Mouse (Mus musculus): ENCODE results near the gene Catsperg2. TPM values are rescaled to one million over a fixed set of nuclear protein-coding genes. Genes with fewer than 3 reads are reported as not detected.
"Not testable (repeated sequence)": the region's sequence is repeated elsewhere in the genome, so short reads cannot be mapped to it uniquely, and the experiment has no call there.

Catsperg2 gene
- polyA plus RNA-seq, 1 experiment from 2014 or later, result not detected

GRCm38 (mm10) chr7:29742258-29742657, 15.4 kb upstream of the Catsperg2 start:
- 42% methylated on average over 3 of the region's 3 CpGs for WGBS (ENCODE audit: insufficient replicate concordance)

GRCm38 (mm10) chr7:29728055-29728454, 1.2 kb upstream of the Catsperg2 start:
- Histone ChIP-seq H3K27ac (ENCODE audit: low read length) (no peak overlapping the region), H3K4me1 (ENCODE audit: control insufficient read depth, low read depth, low read length) (no peaks in the 10 kb centered on the region), H3K36me3 (ENCODE audit: control insufficient read depth, insufficient read depth) (no peaks in the 10 kb centered on the region), H3K4me3 (ENCODE audit: low read depth, low read length) (no peak overlapping the region), H3K27me3 (ENCODE audit: control insufficient read depth, insufficient read depth, low read depth, low read length) (no peaks in the 10 kb centered on the region), H3K9ac (ENCODE audit: low read depth, low read length) (no peak overlapping the region), H3K9me3 (replicated peaks; ENCODE audit: control insufficient read depth, low read length) (peaks cover 4% of the 10 kb centered on the region), H3K4me2 (ENCODE audit: low read depth, low read length) (no peak overlapping the region)
- ATAC-seq (ENCODE audit: low read depth), result no peak
- WGBS (ENCODE audit: insufficient replicate concordance), result 45% methylated on average over 2 of the region's 2 CpGs

More at GRCm38 (mm10) chr7:29742258-29742657, 15.4 kb upstream of the Catsperg2 start:
- Histone ChIP-seq H3K27me3 (ENCODE audit: control insufficient read depth, insufficient read depth, low read depth, low read length) (no peaks in the 10 kb centered on the region), H3K9ac (ENCODE audit: low read depth, low read length) (no peak overlapping the region), H3K9me3 (replicated peaks; ENCODE audit: control insufficient read depth, low read length) (no peaks in the 10 kb centered on the region), H3K36me3 (ENCODE audit: control insufficient read depth, insufficient read depth) (no peaks in the 10 kb centered on the region), H3K4me1 (ENCODE audit: control insufficient read depth, low read depth, low read length) (no peaks in the 10 kb centered on the region), H3K4me3 (ENCODE audit: low read depth, low read length) (no peak overlapping the region), H3K27ac (ENCODE audit: low read length) (no peak overlapping the region), H3K4me2 (ENCODE audit: low read depth, low read length) (no peak overlapping the region)
- peak; percentile 35 for ATAC-seq (ENCODE audit: low read depth)

GRCm38 (mm10) chr7:29725461-29726142, 1.2 kb downstream of the Catsperg2 start:
- not testable (repeated sequence) for H3K4me3 ChIP-seq (ENCODE audit: low read depth, low read length); H3K27ac ChIP-seq (ENCODE audit: low read length); H3K9me3 ChIP-seq (replicated peaks; ENCODE audit: control insufficient read depth, low read length); ATAC-seq (ENCODE audit: low read depth); H3K9ac ChIP-seq (ENCODE audit: low read depth, low read length); H3K4me2 ChIP-seq (ENCODE audit: low read depth, low read length); H3K4me1 ChIP-seq (ENCODE audit: control insufficient read depth, low read depth, low read length); H3K36me3 ChIP-seq (ENCODE audit: control insufficient read depth, insufficient read depth); H3K27me3 ChIP-seq (ENCODE audit: control insufficient read depth, insufficient read depth, low read depth, low read length)
- 23% methylated on average over 16 of the region's 17 CpGs for WGBS (ENCODE audit: insufficient replicate concordance)

GRCm38 (mm10) chr7:29708891-29709290, 17.9 kb downstream of the Catsperg2 start:
- H3K4me2 ChIP-seq (ENCODE audit: low read depth, low read length); H3K27me3 ChIP-seq (ENCODE audit: control insufficient read depth, insufficient read depth, low read depth, low read length); H3K4me3 ChIP-seq (ENCODE audit: low read depth, low read length); H3K9me3 ChIP-seq (replicated peaks; ENCODE audit: control insufficient read depth, low read length); H3K4me1 ChIP-seq (ENCODE audit: control insufficient read depth, low read depth, low read length); H3K27ac ChIP-seq (ENCODE audit: low read length); ATAC-seq (ENCODE audit: low read depth); H3K9ac ChIP-seq (ENCODE audit: low read depth, low read length); H3K36me3 ChIP-seq (ENCODE audit: control insufficient read depth, insufficient read depth): not testable (repeated sequence)
- WGBS (ENCODE audit: insufficient replicate concordance), result 55% methylated on average over 2 of the region's 2 CpGs

- not testable (repeated sequence) for H3K36me3 ChIP-seq (ENCODE audit: control insufficient read depth, insufficient read depth); ATAC-seq (ENCODE audit: low read depth); H3K4me3 ChIP-seq (ENCODE audit: low read depth, low read length); H3K4me1 ChIP-seq (ENCODE audit: control insufficient read depth, low read depth, low read length); H3K27me3 ChIP-seq (ENCODE audit: control insufficient read depth, insufficient read depth, low read depth, low read length); H3K27ac ChIP-seq (ENCODE audit: low read length); H3K9ac ChIP-seq (ENCODE audit: low read depth, low read length); H3K4me2 ChIP-seq (ENCODE audit: low read depth, low read length); H3K9me3 ChIP-seq (replicated peaks; ENCODE audit: control insufficient read depth, low read length)
- 47% methylated on average over 3 of the region's 3 CpGs for WGBS (ENCODE audit: insufficient replicate concordance)
Measured at GRCm38 (mm10) chr7:29695231-29695630, 31.6 kb downstream of the Catsperg2 start.

GRCm38 (mm10) chr7:29681868-29682267, 45.0 kb downstream of the Catsperg2 start:
- no peaks in the 10 kb centered on the region for H3K4me1 ChIP-seq (ENCODE audit: control insufficient read depth, low read depth, low read length)
- H3K9ac ChIP-seq (ENCODE audit: low read depth, low read length), result no peak overlapping the region
- no peaks in the 10 kb centered on the region for H3K36me3 ChIP-seq (ENCODE audit: control insufficient read depth, insufficient read depth)
- no peaks in the 10 kb centered on the region for H3K9me3 ChIP-seq (replicated peaks; ENCODE audit: control insufficient read depth, low read length)
- ATAC-seq (ENCODE audit: low read depth), result no peak
- H3K27ac ChIP-seq (ENCODE audit: low read length), result no peak overlapping the region
- WGBS (ENCODE audit: insufficient replicate concordance), result 48% methylated on average over 3 of the region's 3 CpGs
- no peak overlapping the region for H3K4me3 ChIP-seq (ENCODE audit: low read depth, low read length)
- H3K4me2 ChIP-seq (ENCODE audit: low read depth, low read length), result no peak overlapping the region
- H3K27me3 ChIP-seq (ENCODE audit: control insufficient read depth, insufficient read depth, low read depth, low read length), result no peaks in the 10 kb centered on the region

MicroRNA genes within 50 kb of the gene (microRNA counts, 519-probe panel; counts per million panel counts)
- 2,382 counts per million, percentile 56 among the panel's probes with 10 or more counts for microRNA mmu-miR-1964

Small RNAs within 50 kb of the gene (microRNA-seq; reads per million reads assigned to microRNA genes)
- gene Mir1964, result 2.7 reads per million, percentile 6 among the genes with 10 or more reads in this experiment

Other genes starting within 250 kb of the Catsperg2 start
- gene Sipa1l3, start 208.4 kb downstream of the Catsperg2 start, polyA plus RNA-seq (2015; fragmentation: Nextera tagmentation; extraction: Ambion mirVana), result 2.4 and 2.6 TPM in 2 replicates
- 3.4 and 3.8 TPM in 2 replicates for gene Zfp84, start 41.5 kb upstream of the Catsperg2 start, polyA plus RNA-seq (2015; fragmentation: Nextera tagmentation; extraction: Ambion mirVana)
- gene Zfp30, start 57.0 kb upstream of the Catsperg2 start, polyA plus RNA-seq (2015; fragmentation: Nextera tagmentation; extraction: Ambion mirVana), result 0.72 and 0.86 TPM in 2 replicates
- 3.4 and 4.1 TPM in 2 replicates for gene Zfp790, start 89.1 kb upstream of the Catsperg2 start, polyA plus RNA-seq (2015; fragmentation: Nextera tagmentation; extraction: Ambion mirVana)
- 0.68 and 0.77 TPM in 2 replicates for gene Zfp940, start 126.6 kb upstream of the Catsperg2 start, polyA plus RNA-seq (2015; fragmentation: Nextera tagmentation; extraction: Ambion mirVana)
- gene Zfp420, start 132.9 kb upstream of the Catsperg2 start, polyA plus RNA-seq (2015; fragmentation: Nextera tagmentation; extraction: Ambion mirVana), result 1.0 and 1.1 TPM in 2 replicates
- gene Zfp27, start 179.5 kb upstream of the Catsperg2 start, polyA plus RNA-seq (2015; fragmentation: Nextera tagmentation; extraction: Ambion mirVana), result 1.7 TPM in 2 replicates
- 0.44 and 0.50 TPM in 2 replicates for gene Zfp383, start 181.2 kb upstream of the Catsperg2 start, polyA plus RNA-seq (2015; fragmentation: Nextera tagmentation; extraction: Ambion mirVana)
- 1.3 and 1.5 TPM in 2 replicates for gene Zfp74, start 227.1 kb upstream of the Catsperg2 start, polyA plus RNA-seq (2015; fragmentation: Nextera tagmentation; extraction: Ambion mirVana)

Data from liver, embryonic 16.5 days (tissue).